Mouse (Mus musculus) CH12.LX (cell line): ENCODE measurements around the gene Ell2. TPM values are rescaled to one million over a fixed set of nuclear protein-coding genes. Genes with fewer than 3 reads are reported as not detected.

Experiments used
- DNase-seq: peaks from one replicate; pipeline ENCODE4 v3.0.0-alpha.2; 2013; ENCODE audit errors: extremely low read depth
- H3K27ac ChIP-seq: 2 replicates; pipeline ENCODE4 v1.5.1; 2012; ENCODE audit warnings: low read depth, mild to moderate bottlenecking, control low read depth, moderate library complexity; ENCODE audit not compliant: insufficient read depth
- H3K27me3 ChIP-seq: replicated peaks from 2 replicates; pipeline ENCODE3; 2012; ENCODE audit warnings: inconsistent platforms
- H3K36me3 ChIP-seq, 2 experiments: replicated peaks in 1 of 2; 2 replicates each; pipeline versions ENCODE3 to v1.6.1; 2012; ENCODE audit warnings: inconsistent platforms in 1 of 2, low read length in 1 of 2, mild to moderate bottlenecking in 1 of 2, mixed read lengths in 1 of 2, moderate library complexity in 1 of 2; ENCODE audit not compliant: control insufficient read depth in 1 of 2, insufficient read depth in 1 of 2
- H3K4me1 ChIP-seq, 2 experiments: 2 replicates each; pipeline ENCODE4 v1.6.1; 2012; ENCODE audit warnings: inconsistent platforms in 1 of 2, moderate library complexity in 1 of 2; ENCODE audit not compliant: insufficient read depth in 2 of 2, control insufficient read depth in 1 of 2
- H3K4me2 ChIP-seq: 2 replicates; pipeline ENCODE4 v1.6.1; 2012; ENCODE audit warnings: low read depth, mild to moderate bottlenecking, control low read depth; ENCODE audit not compliant: poor library complexity, insufficient read depth, severe bottlenecking
- H3K4me3 ChIP-seq, 3 experiments: fragments of 150-350 bp in 1 of 3; sonication (generic) in 1 of 3; replicated peaks in 1 of 3; 2 replicates each; pipeline versions ENCODE3 to v1.5.1; 2011 to 2012; ENCODE audit warnings: low read depth in 2 of 3, low read length in 2 of 3, mild to moderate bottlenecking in 2 of 3, moderate library complexity in 2 of 3, control low read depth in 1 of 3, improper control_type of control experiment in 1 of 3, inconsistent platforms in 1 of 3, mixed read lengths in 1 of 3; ENCODE audit not compliant: poor library complexity in 1 of 3
- H3K79me2 ChIP-seq: replicated peaks from 2 replicates; pipeline ENCODE4 v1.6.1; 2012; ENCODE audit warnings: mild to moderate bottlenecking, moderate library complexity; ENCODE audit not compliant: control insufficient read depth, poor library complexity, insufficient read depth, severe bottlenecking; ENCODE audit errors: extremely low read depth
- H3K9ac ChIP-seq: 2 replicates; pipeline ENCODE4 v1.6.1; 2012; ENCODE audit warnings: low read depth, mild to moderate bottlenecking, control low read depth, moderate library complexity; ENCODE audit not compliant: insufficient read depth
- H3K9me3 ChIP-seq: replicated peaks from 2 replicates; pipeline ENCODE3; 2012; ENCODE audit warnings: low read length, inconsistent platforms, mixed read lengths
- BHLHE40 ChIP-seq: IDR thresholded peaks from 2 replicates; pipeline ENCODE4 v1.6.1; 2011; ENCODE audit warnings: mild to moderate bottlenecking, low read depth, low read length, improper control_type of control experiment
- CHD2 ChIP-seq: IDR thresholded peaks from 2 replicates; pipeline ENCODE4 v1.6.1; 2011; ENCODE audit warnings: low read length, improper control_type of control experiment
- CTCF ChIP-seq, 2 experiments: IDR thresholded peaks in 1 of 2; conservative IDR thresholded peaks in 1 of 2; 2 replicates each; pipeline ENCODE4 v1.5.1; 2011 to 2012; ENCODE audit warnings: low read depth in 2 of 2, low read length in 2 of 2, improper control_type of control experiment in 1 of 2, inconsistent platforms in 1 of 2, mild to moderate bottlenecking in 1 of 2, moderate library complexity in 1 of 2
- E2F4 ChIP-seq: IDR thresholded peaks from 2 replicates; pipeline ENCODE4 v1.6.1; 2011; ENCODE audit warnings: low read depth, low read length, improper control_type of control experiment; ENCODE audit not compliant: insufficient replicate concordance
- EP300 ChIP-seq: IDR thresholded peaks from 2 replicates; pipeline ENCODE4 v1.6.1; 2011; ENCODE audit warnings: low read length, improper control_type of control experiment
- GABPA ChIP-seq: IDR thresholded peaks from 2 replicates; pipeline ENCODE4 v1.6.1; 2012; ENCODE audit warnings: low read depth, low read length, improper control_type of control experiment, inconsistent platforms; ENCODE audit not compliant: insufficient replicate concordance
- HCFC1 ChIP-seq: IDR thresholded peaks from 2 replicates; pipeline ENCODE4 v1.6.1; 2012; ENCODE audit warnings: low read depth, mild to moderate bottlenecking, inconsistent platforms, low read length, improper control_type of control experiment
- IRF4 ChIP-seq: IDR thresholded peaks from 2 replicates; pipeline ENCODE4 v1.6.1; 2014; ENCODE audit warnings: low read depth, mild to moderate bottlenecking, inconsistent platforms, low read length, improper control_type of control experiment
- JUN ChIP-seq: IDR thresholded peaks from 2 replicates; pipeline ENCODE4 v1.6.1; 2011; ENCODE audit warnings: low read depth, mild to moderate bottlenecking, low read length, improper control_type of control experiment, moderate library complexity; ENCODE audit not compliant: insufficient read depth
- MEF2A ChIP-seq: IDR thresholded peaks from 2 replicates; pipeline ENCODE4 v1.6.1; 2014; ENCODE audit warnings: low read depth, mild to moderate bottlenecking, inconsistent platforms, low read length, improper control_type of control experiment, borderline replicate concordance
- MXI1 ChIP-seq: IDR thresholded peaks from 2 replicates; pipeline ENCODE4 v1.6.1; 2011; ENCODE audit warnings: mild to moderate bottlenecking, low read depth, low read length, improper control_type of control experiment
- POLR2A ChIP-seq: IDR thresholded peaks from 2 replicates; pipeline ENCODE4 v1.6.1; 2011; ENCODE audit warnings: low read depth, mild to moderate bottlenecking, improper control_type of control experiment, low read length
- SIN3A ChIP-seq: IDR thresholded peaks from 2 replicates; pipeline ENCODE4 v1.6.1; 2012; ENCODE audit warnings: low read length, improper control_type of control experiment, inconsistent platforms
- TBP ChIP-seq: conservative IDR thresholded peaks from 2 replicates; pipeline ENCODE4 v1.6.1; 2011; ENCODE audit warnings: low read depth, low read length, improper control_type of control experiment
- UBTF ChIP-seq: IDR thresholded peaks from 2 replicates; pipeline ENCODE4 v1.6.1; 2012; ENCODE audit warnings: low read depth, mild to moderate bottlenecking, inconsistent platforms, low read length, improper control_type of control experiment, moderate library complexity
- ZC3H11A ChIP-seq: IDR thresholded peaks from 2 replicates; pipeline ENCODE4 v1.6.1; 2012; ENCODE audit warnings: low read depth, mild to moderate bottlenecking, inconsistent platforms, low read length, improper control_type of control experiment
- ZKSCAN1 ChIP-seq: IDR thresholded peaks from 2 replicates; pipeline ENCODE4 v1.6.1; 2012; ENCODE audit warnings: low read depth, inconsistent platforms, low read length, improper control_type of control experiment, borderline replicate concordance
- ZNF384 ChIP-seq: IDR thresholded peaks from 2 replicates; pipeline ENCODE4 v1.6.1; 2012; ENCODE audit warnings: low read depth, low read length, improper control_type of control experiment, inconsistent platforms
- dilution Hi-C: fragments of 300-500 bp; cut with MboI; formaldehyde crosslinking; loops from 2 replicates; pipeline ENCODE4 v1.14.3; 2020; ENCODE audit warnings: low sequenced_read_pairs; ENCODE audit not compliant: extremely low pct_unique_long_range_greater_than_20kb, extremely low pct_ligation_motif_present
- in situ Hi-C: fragments of 300-500 bp; cut with MboI; formaldehyde crosslinking; loops from 3 replicates; pipeline ENCODE4 v1.14.3; 2019; ENCODE audit warnings: low sequenced_read_pairs, low pct_ligation_motif_present, low pct_unique_long_range_greater_than_20kb, mixed read lengths
- polyA plus RNA-seq: library from polyadenylated mRNA; unstranded; fragments of >175 nt; gene quantifications from 2 replicates; pipeline ENCODE4 v1.2.1, GENCODE M21; 2012; ENCODE audit warnings: low read depth; ENCODE audit not compliant: insufficient read length
- total RNA-seq, 2 experiments: library from RNA; depleted of rRNA; stranded (reverse); fragments of 300-350 nt in 1 of 2; fragments of >200 nt in 1 of 2; gene quantifications; 2 replicates each; pipeline ENCODE4 v1.2.3; 2012 to 2014

Ell2 gene
- total and polyA plus RNA-seq, 3 experiments: 44.4 to 123 (median 50.9) TPM

DNA sequence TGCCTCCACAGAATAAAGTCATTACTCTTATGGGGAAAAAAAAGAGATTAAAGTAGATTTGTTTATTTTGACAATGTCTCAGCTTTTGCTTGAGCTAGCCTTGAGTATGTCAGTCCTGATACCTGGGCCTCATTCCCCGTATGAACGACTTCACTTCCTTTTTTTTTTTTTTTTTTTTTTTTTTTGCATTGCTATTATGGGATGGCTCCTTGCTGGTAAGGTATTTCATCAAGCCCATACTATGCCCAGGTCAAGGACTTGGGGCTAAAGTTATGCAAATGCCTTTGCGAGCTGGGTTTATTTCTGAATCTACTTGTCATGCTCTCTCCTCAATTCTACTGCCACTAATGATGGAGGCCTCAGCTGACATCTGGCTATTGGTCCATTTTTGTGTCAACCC, 80.8 kb downstream of the Ell2 start:
- Histone ChIP-seq H3K4me3 (no peak overlapping the region), H3K27ac (peak overlapping the region; percentile 51), H3K27me3 (no peaks in the 10 kb centered on the region), H3K9ac (no peak overlapping the region), H3K4me2 (peak overlapping the region; percentile 9; the same call in 1 of the 2 replicates), H3K4me1 (peaks cover 25 to 61% of the 10 kb centered on the region in 2 experiments), H3K79me2 (no peaks in the 10 kb centered on the region), H3K9me3 (no peaks in the 10 kb centered on the region), H3K36me3 (peaks cover 0 to 4% of the 10 kb centered on the region in 2 experiments)
- dilution Hi-C loops (no loop called here), in situ Hi-C loops (no loop called here)
- no peak for TF ChIP-seq JUN
- TF ChIP-seq MEF2A: 0 out of 2 replicates have a peak, but pooled peaks have one; percentile 30
- TF ChIP-seq IRF4: 0 out of 2 replicates have a peak, but pooled peaks have one; percentile 26
- TF ChIP-seq MXI1: no peak
- peak; percentile 97 for TF ChIP-seq ZNF384
- TF ChIP-seq BHLHE40: no peak
- peak; percentile 60 for TF ChIP-seq EP300
- DNase-seq: no peak

DNA sequence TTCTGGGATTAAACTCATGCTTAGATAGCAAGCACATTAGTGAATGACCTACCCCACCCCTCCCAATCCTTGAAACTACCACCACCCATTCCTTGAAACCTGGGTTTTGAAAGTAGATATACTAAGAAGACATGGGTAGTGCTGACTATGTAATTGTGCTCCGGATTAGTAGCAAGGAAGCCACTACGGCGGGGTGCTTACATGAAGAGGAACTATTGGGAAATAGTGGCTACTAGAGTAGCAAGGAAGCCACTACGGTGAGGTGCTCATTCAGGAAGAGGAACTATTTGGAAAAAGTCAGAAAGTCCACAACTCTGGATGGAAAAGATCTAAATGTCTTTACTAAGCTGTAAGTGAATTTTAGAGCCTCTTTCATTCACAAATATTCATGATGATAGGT, 81.6 kb downstream of the Ell2 start:
- H3K4me3 ChIP-seq: no peak overlapping the region
- H3K36me3 ChIP-seq: peaks cover 0 to 4% of the 10 kb centered on the region in 2 experiments
- H3K9me3 ChIP-seq: no peaks in the 10 kb centered on the region
- TF ChIP-seq MEF2A (no peak), POLR2A (no peak), ZKSCAN1 (no peak), CHD2 (no peak), UBTF (no peak), E2F4 (no peak), GABPA (no peak), BHLHE40 (no peak), JUN (no peak), SIN3A (no peak), TBP (no peak), ZC3H11A (no peak), CTCF (conservative IDR thresholded peaks at IDR 0.05 in 1 of 2, IDR thresholded peaks at IDR 0.05 in 1 of 2; ENCODE audit: low read depth in 2 of 2, low read length in 2 of 2) (no peak), HCFC1 (no peak), MXI1 (no peak)
- TF ChIP-seq, all 38 proteins: peak for 0
- H3K9ac ChIP-seq: no peak overlapping the region
- H3K27ac ChIP-seq: no peak overlapping the region
- no peak overlapping the region for H3K4me2 ChIP-seq
- in situ Hi-C loops: no loop called here
- dilution Hi-C loops: no loop called here
- H3K27me3 ChIP-seq: no peaks in the 10 kb centered on the region
- no peak for DNase-seq
- peaks cover 30 to 63% of the 10 kb centered on the region in 2 experiments for H3K4me1 ChIP-seq
- no peaks in the 10 kb centered on the region for H3K79me2 ChIP-seq
